Mouse (Mus musculus) CH12.LX (cell line): ENCODE measurements around the gene Id2. TPM values are rescaled to one million over a fixed set of nuclear protein-coding genes. Genes with fewer than 3 reads are reported as not detected.

ENCODE experiments used
- DNase-seq: peaks from one replicate; pipeline ENCODE4 v3.0.0-alpha.2; 2013; ENCODE audit errors: extremely low read depth
- H3K27ac ChIP-seq: 2 replicates; pipeline ENCODE4 v1.5.1; 2012; ENCODE audit warnings: low read depth, mild to moderate bottlenecking, control low read depth, moderate library complexity; ENCODE audit not compliant: insufficient read depth
- H3K27me3 ChIP-seq: replicated peaks from 2 replicates; pipeline ENCODE3; 2012; ENCODE audit warnings: inconsistent platforms
- H3K36me3 ChIP-seq, 2 experiments: replicated peaks in 1 of 2; 2 replicates each; pipeline versions ENCODE3 to v1.6.1; 2012; ENCODE audit warnings: inconsistent platforms in 1 of 2, low read length in 1 of 2, mild to moderate bottlenecking in 1 of 2, mixed read lengths in 1 of 2, moderate library complexity in 1 of 2; ENCODE audit not compliant: control insufficient read depth in 1 of 2, insufficient read depth in 1 of 2
- H3K4me1 ChIP-seq, 2 experiments: 2 replicates each; pipeline ENCODE4 v1.6.1; 2012; ENCODE audit warnings: inconsistent platforms in 1 of 2, moderate library complexity in 1 of 2; ENCODE audit not compliant: insufficient read depth in 2 of 2, control insufficient read depth in 1 of 2
- H3K4me2 ChIP-seq: 2 replicates; pipeline ENCODE4 v1.6.1; 2012; ENCODE audit warnings: low read depth, mild to moderate bottlenecking, control low read depth; ENCODE audit not compliant: poor library complexity, insufficient read depth, severe bottlenecking
- H3K4me3 ChIP-seq, 3 experiments: fragments of 150-350 bp in 1 of 3; sonication (generic) in 1 of 3; replicated peaks in 1 of 3; 2 replicates each; pipeline versions ENCODE3 to v1.5.1; 2011 to 2012; ENCODE audit warnings: low read depth in 2 of 3, low read length in 2 of 3, mild to moderate bottlenecking in 2 of 3, moderate library complexity in 2 of 3, control low read depth in 1 of 3, improper control_type of control experiment in 1 of 3, inconsistent platforms in 1 of 3, mixed read lengths in 1 of 3; ENCODE audit not compliant: poor library complexity in 1 of 3
- H3K79me2 ChIP-seq: replicated peaks from 2 replicates; pipeline ENCODE4 v1.6.1; 2012; ENCODE audit warnings: mild to moderate bottlenecking, moderate library complexity; ENCODE audit not compliant: control insufficient read depth, poor library complexity, insufficient read depth, severe bottlenecking; ENCODE audit errors: extremely low read depth
- H3K9ac ChIP-seq: 2 replicates; pipeline ENCODE4 v1.6.1; 2012; ENCODE audit warnings: low read depth, mild to moderate bottlenecking, control low read depth, moderate library complexity; ENCODE audit not compliant: insufficient read depth
- H3K9me3 ChIP-seq: replicated peaks from 2 replicates; pipeline ENCODE3; 2012; ENCODE audit warnings: low read length, inconsistent platforms, mixed read lengths
- BHLHE40 ChIP-seq: IDR thresholded peaks from 2 replicates; pipeline ENCODE4 v1.6.1; 2011; ENCODE audit warnings: mild to moderate bottlenecking, low read depth, low read length, improper control_type of control experiment
- CHD1 ChIP-seq: IDR thresholded peaks from 2 replicates; pipeline ENCODE4 v1.6.1; 2012; ENCODE audit warnings: low read depth, low read length, improper control_type of control experiment, inconsistent platforms
- CHD2 ChIP-seq: IDR thresholded peaks from 2 replicates; pipeline ENCODE4 v1.6.1; 2011; ENCODE audit warnings: low read length, improper control_type of control experiment
- CTCF ChIP-seq, 2 experiments: IDR thresholded peaks in 1 of 2; conservative IDR thresholded peaks in 1 of 2; 2 replicates each; pipeline ENCODE4 v1.5.1; 2011 to 2012; ENCODE audit warnings: low read depth in 2 of 2, low read length in 2 of 2, improper control_type of control experiment in 1 of 2, inconsistent platforms in 1 of 2, mild to moderate bottlenecking in 1 of 2, moderate library complexity in 1 of 2
- E2F4 ChIP-seq: IDR thresholded peaks from 2 replicates; pipeline ENCODE4 v1.6.1; 2011; ENCODE audit warnings: low read depth, low read length, improper control_type of control experiment; ENCODE audit not compliant: insufficient replicate concordance
- ELF1 ChIP-seq: IDR thresholded peaks from 2 replicates; pipeline ENCODE4 v1.6.1; 2014; ENCODE audit warnings: low read depth, mild to moderate bottlenecking, inconsistent platforms, low read length, improper control_type of control experiment
- EP300 ChIP-seq: IDR thresholded peaks from 2 replicates; pipeline ENCODE4 v1.6.1; 2011; ENCODE audit warnings: low read length, improper control_type of control experiment
- IRF4 ChIP-seq: IDR thresholded peaks from 2 replicates; pipeline ENCODE4 v1.6.1; 2014; ENCODE audit warnings: low read depth, mild to moderate bottlenecking, inconsistent platforms, low read length, improper control_type of control experiment
- JUND ChIP-seq: conservative IDR thresholded peaks from 2 replicates; pipeline ENCODE4 v1.6.1; 2011; ENCODE audit warnings: low read depth, low read length, improper control_type of control experiment
- KAT2A ChIP-seq: IDR thresholded peaks from 2 replicates; pipeline ENCODE4 v1.6.1; 2012; ENCODE audit warnings: low read length, improper control_type of control experiment, inconsistent platforms; ENCODE audit not compliant: insufficient replicate concordance
- MAFK ChIP-seq: IDR thresholded peaks from 2 replicates; pipeline ENCODE4 v1.6.1; 2011; ENCODE audit warnings: low read length, improper control_type of control experiment; ENCODE audit not compliant: insufficient replicate concordance
- MAX ChIP-seq: IDR thresholded peaks from 2 replicates; pipeline ENCODE4 v1.6.1; 2011; ENCODE audit warnings: low read length, improper control_type of control experiment
- MEF2A ChIP-seq: IDR thresholded peaks from 2 replicates; pipeline ENCODE4 v1.6.1; 2014; ENCODE audit warnings: low read depth, mild to moderate bottlenecking, inconsistent platforms, low read length, improper control_type of control experiment, borderline replicate concordance
- NELFE ChIP-seq: IDR thresholded peaks from 2 replicates; pipeline ENCODE4 v1.6.1; 2011; ENCODE audit warnings: low read depth, low read length, improper control_type of control experiment
- NRF1 ChIP-seq: IDR thresholded peaks from 2 replicates; pipeline ENCODE4 v1.6.1; 2014; ENCODE audit warnings: low read depth, mild to moderate bottlenecking, inconsistent platforms, low read length, improper control_type of control experiment, moderate library complexity
- PAX5 ChIP-seq: IDR thresholded peaks from 2 replicates; pipeline ENCODE4 v1.6.1; 2012; ENCODE audit warnings: low read length, inconsistent platforms, mixed read lengths
- POLR2A ChIP-seq: IDR thresholded peaks from 2 replicates; pipeline ENCODE4 v1.6.1; 2011; ENCODE audit warnings: low read depth, mild to moderate bottlenecking, improper control_type of control experiment, low read length
- POLR2AphosphoS2 ChIP-seq: IDR thresholded peaks from 2 replicates; pipeline ENCODE4 v1.6.1; 2011; ENCODE audit warnings: low read depth, low read length, improper control_type of control experiment
- TCF12 ChIP-seq: IDR thresholded peaks from 2 replicates; pipeline ENCODE4 v1.6.1; 2014; ENCODE audit warnings: low read depth, mild to moderate bottlenecking, inconsistent platforms, low read length, improper control_type of control experiment
- USF1 ChIP-seq: IDR thresholded peaks from 2 replicates; pipeline ENCODE4 v1.6.1; 2014; ENCODE audit warnings: low read depth, mild to moderate bottlenecking, inconsistent platforms, low read length, improper control_type of control experiment
- USF2 ChIP-seq: conservative IDR thresholded peaks from 2 replicates; pipeline ENCODE4 v1.6.1; 2011; ENCODE audit warnings: low read depth, low read length, improper control_type of control experiment
- ZMIZ1 ChIP-seq: IDR thresholded peaks from 2 replicates; pipeline ENCODE4 v1.6.1; 2012; ENCODE audit warnings: low read depth, mild to moderate bottlenecking, inconsistent platforms, low read length, improper control_type of control experiment
- ZNF384 ChIP-seq: IDR thresholded peaks from 2 replicates; pipeline ENCODE4 v1.6.1; 2012; ENCODE audit warnings: low read depth, low read length, improper control_type of control experiment, inconsistent platforms
- dilution Hi-C: fragments of 300-500 bp; cut with MboI; formaldehyde crosslinking; loops from 2 replicates; pipeline ENCODE4 v1.14.3; 2020; ENCODE audit warnings: low sequenced_read_pairs; ENCODE audit not compliant: extremely low pct_unique_long_range_greater_than_20kb, extremely low pct_ligation_motif_present
- in situ Hi-C: fragments of 300-500 bp; cut with MboI; formaldehyde crosslinking; loops from 3 replicates; pipeline ENCODE4 v1.14.3; 2019; ENCODE audit warnings: low sequenced_read_pairs, low pct_ligation_motif_present, low pct_unique_long_range_greater_than_20kb, mixed read lengths
- polyA plus RNA-seq: library from polyadenylated mRNA; unstranded; fragments of >175 nt; gene quantifications from 2 replicates; pipeline ENCODE4 v1.2.1, GENCODE M21; 2012; ENCODE audit warnings: low read depth; ENCODE audit not compliant: insufficient read length
- total RNA-seq, 2 experiments: library from RNA; depleted of rRNA; stranded (reverse); fragments of 300-350 nt in 1 of 2; fragments of >200 nt in 1 of 2; gene quantifications; 2 replicates each; pipeline ENCODE4 v1.2.3; 2012 to 2014

Gene Id2
- total and polyA plus RNA-seq, 3 experiments, result 12.4 to 42.9 (median 14.2) TPM

DNA sequence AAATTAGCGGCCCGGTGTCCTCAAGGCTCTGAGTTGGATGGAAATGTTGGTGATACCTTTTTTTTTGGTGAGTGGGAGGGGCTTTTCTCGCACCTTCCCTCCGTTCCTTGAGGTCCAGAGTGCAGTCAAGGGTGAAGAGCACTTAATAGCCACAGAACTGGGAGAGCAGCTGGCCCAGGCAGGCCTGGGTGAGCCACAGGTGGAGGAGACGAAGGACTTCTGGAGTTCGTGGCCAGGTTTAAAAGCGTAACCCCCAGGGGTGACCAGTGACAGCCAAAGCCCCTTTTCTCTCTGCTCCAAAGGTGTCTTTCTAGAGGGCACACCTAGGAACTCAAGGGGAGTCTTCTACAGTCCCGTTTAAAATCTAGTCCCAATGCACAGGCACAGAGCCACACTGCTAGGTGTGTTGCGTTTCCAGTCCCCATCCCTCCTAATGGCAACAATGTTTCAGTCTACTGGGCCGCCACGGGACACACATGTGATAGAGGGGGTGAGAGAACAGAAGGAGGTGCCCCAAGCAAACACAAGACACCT is 3.6 kb downstream of the Id2 start:
- H3K9me3 ChIP-seq, result no peaks in the 10 kb centered on the region
- H3K27me3 ChIP-seq, result peaks cover 18% of the 10 kb centered on the region
- no peak overlapping the region for H3K27ac ChIP-seq
- no peak for DNase-seq
- H3K36me3 ChIP-seq, result no peaks in the 10 kb centered on the region
- H3K4me3 ChIP-seq, result no peak overlapping the region
- TF ChIP-seq NRF1, result no peak
- TF ChIP-seq CTCF (conservative IDR thresholded peaks at IDR 0.05 in 1 of 2, IDR thresholded peaks at IDR 0.05 in 1 of 2; ENCODE audit: low read depth in 2 of 2, low read length in 2 of 2), result no peak
- no peak for TF ChIP-seq POLR2A
- TF ChIP-seq EP300, result no peak
- TF ChIP-seq CHD2, result no peak
- no peak for TF ChIP-seq JUND
- TF ChIP-seq CHD1, result no peak
- no peak for TF ChIP-seq BHLHE40
- TF ChIP-seq NELFE, result no peak
- TF ChIP-seq USF2, result no peak
- no peak for TF ChIP-seq ELF1
- no peak for TF ChIP-seq E2F4
- TF ChIP-seq ZNF384, result no peak
- no peak for TF ChIP-seq ZMIZ1
- TF ChIP-seq KAT2A, result no peak
- no peak for TF ChIP-seq IRF4
- TF ChIP-seq MEF2A, result no peak
- no peak for TF ChIP-seq MAX
- TF ChIP-seq POLR2AphosphoS2, result no peak
- no peak overlapping the region for H3K4me2 ChIP-seq
- dilution Hi-C loops, result no loop called here
- in situ Hi-C loops, result loop anchor here (5.0 to 25.0 kb wide), 6 partner anchors 114 to 1194 kb away; no protein-coding TSS in a partner anchor
- H3K4me1 ChIP-seq, result peaks cover 14 to 39% of the 10 kb centered on the region in 2 experiments
- no peak overlapping the region for H3K9ac ChIP-seq
- no peaks in the 10 kb centered on the region for H3K79me2 ChIP-seq

DNA sequence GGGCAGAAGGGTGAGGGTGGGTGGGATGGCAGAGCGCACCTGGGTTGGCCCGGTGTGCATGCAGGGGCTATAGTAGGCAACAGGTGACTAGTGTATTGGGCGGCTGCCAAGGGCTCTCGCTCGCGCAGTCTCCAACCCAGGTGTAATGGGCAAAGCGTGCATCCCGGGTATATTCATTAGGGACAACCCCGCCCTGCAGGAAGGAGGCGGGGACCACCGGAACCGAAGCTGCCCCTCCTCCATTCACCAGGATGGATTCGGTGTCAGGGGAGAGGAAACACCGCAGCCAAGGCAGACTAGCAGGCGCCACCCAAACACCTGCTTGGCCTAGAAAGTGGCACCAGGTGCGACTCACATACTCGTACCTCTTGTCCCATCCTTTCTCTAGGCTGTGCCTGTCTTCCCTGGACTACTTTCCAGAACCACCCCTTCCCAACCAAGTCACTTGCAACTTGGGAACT is 4.2 kb downstream of the Id2 start:
- DNase-seq, result no peak
- Histone ChIP-seq H3K9ac (no peak overlapping the region), H3K79me2 (no peaks in the 10 kb centered on the region), H3K4me1 (peaks cover 12 to 35% of the 10 kb centered on the region in 2 experiments), H3K27me3 (peaks cover 14% of the 10 kb centered on the region), H3K27ac (no peak overlapping the region), H3K9me3 (no peaks in the 10 kb centered on the region), H3K4me3 (no peak overlapping the region), H3K36me3 (no peaks in the 10 kb centered on the region), H3K4me2 (peak overlapping the region; percentile 31)
- TF ChIP-seq TCF12 (no peak), MAFK (no peak), MEF2A (no peak), USF1 (no peak), PAX5 (no peak)
- in situ Hi-C loops (loop anchor here (5.0 to 25.0 kb wide), 6 partner anchors 115 to 1195 kb away; no protein-coding TSS in a partner anchor), dilution Hi-C loops (no loop called here)
